Mouse (Mus musculus) hindbrain, postnatal 0 days (tissue): ENCODE data around the gene Kcnd3. TPM values are rescaled to one million over a fixed set of nuclear protein-coding genes. Genes with fewer than 3 reads are reported as not detected.

ENCODE experiments used
- ATAC-seq: fragments of 200-750 bp; cut with Nextera tagmentation; 2 replicates; pipeline ENCODE4 v1.8.0; 2017; ENCODE audit warnings: mild to moderate bottlenecking, moderate TSS enrichment, moderate library complexity
- DNase-seq: peaks from one replicate; pipeline ENCODE4 v3.0.0-alpha.2; 2015; ENCODE audit warnings: low spot score
- H3K27ac ChIP-seq: fragments of 300-500 bp; sonication (generic); 2 replicates; pipeline ENCODE4 v1.5.1; 2014; ENCODE audit warnings: mild to moderate bottlenecking
- H3K27me3 ChIP-seq: fragments of 300-500 bp; sonication (generic); 2 replicates; pipeline ENCODE4 v1.6.1; 2014; ENCODE audit warnings: low read length, mixed read lengths; ENCODE audit not compliant: insufficient read depth
- H3K36me3 ChIP-seq: fragments of 300-500 bp; sonication (generic); 2 replicates; pipeline ENCODE4 v1.6.1; 2014; ENCODE audit warnings: low read length, mixed read lengths; ENCODE audit not compliant: insufficient read depth
- H3K4me1 ChIP-seq: fragments of 300-500 bp; sonication (generic); 2 replicates; pipeline ENCODE4 v1.6.1; 2014; ENCODE audit warnings: antibody characterized with exemption, low read length, mixed read lengths; ENCODE audit not compliant: insufficient read depth
- H3K4me2 ChIP-seq: fragments of 300-500 bp; sonication (generic); 2 replicates; pipeline ENCODE4 v1.6.1; 2014; ENCODE audit warnings: low read depth, mild to moderate bottlenecking, low read length, moderate library complexity, mixed read lengths
- H3K4me3 ChIP-seq: fragments of 300-500 bp; sonication (generic); 2 replicates; pipeline ENCODE4 v1.5.1; 2014; ENCODE audit warnings: low read length
- H3K9ac ChIP-seq: fragments of 300-500 bp; sonication (generic); replicated peaks from 2 replicates; pipeline ENCODE4 v1.6.1; 2014; ENCODE audit warnings: mild to moderate bottlenecking, low read length, moderate library complexity, mixed read lengths
- H3K9me3 ChIP-seq: fragments of 300-500 bp; sonication (generic); 2 replicates; pipeline ENCODE4 v1.6.1; 2016; ENCODE audit warnings: low read length, mixed read lengths
- CTCF ChIP-seq: IDR thresholded peaks from 2 replicates; pipeline ENCODE4 v1.5.1; 2016; ENCODE audit warnings: antibody characterized with exemption, control low read depth, low read depth
- WGBS: fragments of 180-500 bp; shearing (Covaris S2); extraction: QIAGEN DNeasy Blood & Tissue Kit; methylation state at CpG from one replicate; pipeline ENCODE4 v1.1.7; 2014; 5-methylcytosine and 5-hydroxymethylcytosine counted together
- polyA plus RNA-seq: library from polyadenylated mRNA; unstranded; fragments of >200 nt; fragmentation: Nextera tagmentation; extraction: Ambion mirVana; gene quantifications from 2 replicates; pipeline ENCODE4 v1.2.1, GENCODE M21; 2015
- total RNA-seq: library from RNA; depleted of rRNA; stranded (reverse); fragments of >200 nt; gene quantifications from 2 replicates; pipeline ENCODE4 v1.2.3, GENCODE M21; 2014

Gene Kcnd3
- total and polyA plus RNA-seq, 2 experiments from 2014 or later = 8.6 to 71.8 TPM

DNA sequence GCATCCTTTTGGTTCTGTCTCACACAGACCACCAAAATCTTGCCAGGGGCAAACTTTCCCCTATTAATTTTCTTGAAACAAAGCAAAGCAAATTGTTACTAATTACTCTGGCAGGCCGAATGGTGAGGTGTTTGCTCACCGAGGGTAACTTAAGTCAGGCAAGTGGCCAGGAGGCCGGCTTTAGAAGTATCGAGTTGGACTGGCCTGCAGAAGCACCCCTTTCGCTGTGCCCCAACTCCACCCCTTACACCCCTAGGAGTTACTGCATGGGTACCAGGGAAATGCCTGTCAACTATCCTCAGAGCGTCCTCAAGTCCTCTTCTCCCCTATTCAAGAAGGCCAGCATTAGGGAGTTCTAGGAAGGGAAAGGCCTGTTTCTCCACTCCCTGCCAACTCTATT, 251.4 kb downstream of the Kcnd3 start:
- DNase-seq (no peak), ATAC-seq (no peak)
- TF ChIP-seq CTCF = no peak
- H3K36me3 ChIP-seq = no peaks in the 10 kb centered on the region
- H3K4me1 ChIP-seq = no peaks in the 10 kb centered on the region; the same call in 1 of the 2 replicates
- H3K27ac ChIP-seq = 0 out of 2 replicates have a peak overlapping the region, but pooled peaks have one; percentile 78
- no peaks in the 10 kb centered on the region for H3K9me3 ChIP-seq
- H3K4me3 ChIP-seq = no peak overlapping the region
- no peak overlapping the region for H3K9ac ChIP-seq
- H3K4me2 ChIP-seq = peak overlapping the region; percentile 87; the same call in 1 of the 2 replicates
- H3K27me3 ChIP-seq = 0 out of 2 replicates have a peak, but pooled peaks cover 4% of the 10 kb centered on the region
- WGBS = 51% methylated on average over 6 of the region's 6 CpGs

DNA sequence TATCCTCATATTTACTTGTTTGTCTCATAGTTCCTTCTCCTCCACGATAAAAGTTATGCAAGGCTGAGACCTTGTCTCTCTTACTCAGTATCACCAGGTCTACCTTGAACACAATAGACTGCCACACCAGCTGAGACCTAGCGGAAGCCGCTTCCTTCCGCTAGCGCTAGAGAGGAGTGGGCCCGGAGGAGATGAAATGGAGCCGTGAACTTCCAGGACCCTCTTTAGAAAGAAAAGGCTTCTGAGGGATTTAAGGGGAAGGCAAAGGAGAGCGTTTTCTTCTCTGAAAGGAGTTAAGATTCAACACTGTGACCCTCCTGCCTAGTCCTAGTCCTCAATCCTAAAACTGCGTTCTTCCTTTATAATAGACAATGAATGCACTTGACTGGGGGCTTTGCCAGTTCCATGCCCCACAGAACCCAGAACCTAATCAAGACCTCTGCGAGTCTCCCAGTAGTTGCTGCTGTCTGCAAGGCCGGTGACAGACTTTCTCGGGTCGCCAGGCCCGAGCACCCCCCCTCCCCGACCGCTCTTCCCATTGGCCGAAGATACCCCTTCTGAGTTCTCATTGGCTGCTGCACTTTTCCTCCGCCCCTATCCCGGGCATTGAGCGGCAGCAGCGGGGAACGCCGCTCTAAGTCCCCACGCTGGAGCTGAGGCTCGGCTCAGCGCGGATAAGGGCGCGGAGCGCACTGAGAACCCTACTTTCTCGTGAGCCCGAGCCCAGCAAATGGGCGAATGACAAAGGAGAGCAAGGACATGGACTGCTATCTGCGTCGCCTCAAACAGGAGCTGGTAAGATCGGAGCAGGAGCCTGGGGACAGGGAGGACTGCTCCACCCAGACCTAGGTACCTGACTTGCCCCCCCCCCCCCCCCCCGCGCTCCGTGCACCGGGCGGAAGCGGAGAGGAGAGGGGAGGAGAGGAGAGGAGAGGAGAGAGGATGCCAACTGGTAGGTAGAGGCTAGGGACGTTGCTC, 252.2 kb downstream of the Kcnd3 start, which contains the start of gene Inka2:
Inka2 (plus strand) TSS at position 569 of the 978 bp plus-strand sequence.
- no peaks in the 10 kb centered on the region; the same call in 1 of the 2 replicates for H3K4me1 ChIP-seq

DNA sequence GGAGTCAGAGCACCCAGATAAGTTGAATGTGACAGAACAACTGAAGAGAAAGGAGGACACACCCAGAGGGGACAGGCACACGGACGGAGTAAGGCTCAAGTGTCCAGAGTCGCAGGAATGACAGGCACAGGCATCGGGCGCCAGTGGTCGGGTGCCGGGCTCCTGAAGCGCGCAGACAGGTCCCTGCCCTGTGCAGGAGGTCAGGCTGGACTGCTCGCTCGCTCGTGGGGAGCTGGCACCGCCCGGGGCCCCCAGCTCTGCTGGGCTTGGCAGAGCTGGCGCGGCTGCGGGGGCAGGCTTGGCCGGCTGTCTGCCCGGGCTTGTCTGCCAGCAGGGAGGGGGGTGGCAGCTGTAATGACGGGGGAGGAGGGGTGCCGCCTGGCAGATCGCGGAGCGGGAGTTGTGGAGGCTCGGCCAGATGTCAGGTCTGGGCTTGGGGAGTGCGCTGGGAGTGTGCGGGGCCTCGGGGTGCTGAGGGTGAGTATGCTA, 253.0 kb downstream of the Kcnd3 start:
- peak overlapping the region; percentile 87 for H3K4me2 ChIP-seq
- DNase-seq (peak; percentile 78), ATAC-seq (peak; percentile 63)
- TF ChIP-seq CTCF = no peak
- H3K36me3 ChIP-seq = no peaks in the 10 kb centered on the region
- 0 out of 2 replicates have a peak, but pooled peaks cover 4% of the 10 kb centered on the region for H3K27me3 ChIP-seq
- under 1% methylated on average over 28 of the region's 28 CpGs for WGBS
- H3K4me1 ChIP-seq = no peaks in the 10 kb centered on the region; the same call in 1 of the 2 replicates
- peak overlapping the region; percentile 78 for H3K27ac ChIP-seq
- H3K9ac ChIP-seq = peak overlapping the region; percentile 56
- no peaks in the 10 kb centered on the region for H3K9me3 ChIP-seq
- peak overlapping the region; percentile 52 for H3K4me3 ChIP-seq

More for the DNA sequence above, 252.2 kb downstream of the Kcnd3 start, which contains the start of gene Inka2:
- no peak for TF ChIP-seq CTCF
- Histone ChIP-seq H3K36me3 (no peaks in the 10 kb centered on the region), H3K9ac (peak within 1 kb of the TSS; percentile 56), H3K4me3 (peak within 1 kb of the TSS; percentile 52), H3K4me2 (peak within 1 kb of the TSS; percentile 87), H3K27me3 (0 out of 2 replicates have a peak, but pooled peaks cover 4% of the 10 kb centered on the region), H3K9me3 (no peaks in the 10 kb centered on the region), H3K27ac (peak within 1 kb of the TSS; percentile 78)
- DNase-seq (peak; percentile 92), ATAC-seq (peak; percentile 93)
- 2% methylated on average over 40 of the region's 43 CpGs for WGBS

DNA sequence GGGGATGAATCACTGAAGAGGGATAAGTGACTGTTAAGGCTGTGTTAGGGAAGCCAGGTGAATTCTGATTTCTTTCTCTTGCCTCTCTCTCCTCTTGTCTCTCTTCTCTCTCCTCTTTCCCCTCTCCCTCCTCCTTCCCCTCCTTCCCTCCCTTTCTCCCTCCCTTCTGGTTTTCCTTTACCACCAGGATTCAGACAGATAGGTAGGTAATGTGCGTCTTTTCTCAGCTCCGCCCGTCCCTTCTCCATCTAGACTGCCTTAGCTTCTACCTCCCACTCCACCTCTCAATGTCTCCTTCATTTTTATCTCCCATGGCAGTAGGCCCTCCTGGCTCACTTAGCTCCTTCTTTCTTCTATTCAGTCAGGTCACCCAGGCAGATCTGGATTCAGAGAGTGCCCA, 253.4 kb downstream of the Kcnd3 start:
- Histone ChIP-seq H3K27ac (peak overlapping the region; percentile 78), H3K9me3 (no peaks in the 10 kb centered on the region), H3K4me1 (no peaks in the 10 kb centered on the region; the same call in 1 of the 2 replicates), H3K4me2 (peak overlapping the region; percentile 87), H3K9ac (peak overlapping the region; percentile 56), H3K27me3 (0 out of 2 replicates have a peak, but pooled peaks cover 4% of the 10 kb centered on the region), H3K36me3 (no peaks in the 10 kb centered on the region), H3K4me3 (peak overlapping the region; percentile 52)
- 7% methylated on average over 3 of the region's 3 CpGs for WGBS
- no peak for TF ChIP-seq CTCF
- DNase-seq (no peak), ATAC-seq (no peak)

DNA sequence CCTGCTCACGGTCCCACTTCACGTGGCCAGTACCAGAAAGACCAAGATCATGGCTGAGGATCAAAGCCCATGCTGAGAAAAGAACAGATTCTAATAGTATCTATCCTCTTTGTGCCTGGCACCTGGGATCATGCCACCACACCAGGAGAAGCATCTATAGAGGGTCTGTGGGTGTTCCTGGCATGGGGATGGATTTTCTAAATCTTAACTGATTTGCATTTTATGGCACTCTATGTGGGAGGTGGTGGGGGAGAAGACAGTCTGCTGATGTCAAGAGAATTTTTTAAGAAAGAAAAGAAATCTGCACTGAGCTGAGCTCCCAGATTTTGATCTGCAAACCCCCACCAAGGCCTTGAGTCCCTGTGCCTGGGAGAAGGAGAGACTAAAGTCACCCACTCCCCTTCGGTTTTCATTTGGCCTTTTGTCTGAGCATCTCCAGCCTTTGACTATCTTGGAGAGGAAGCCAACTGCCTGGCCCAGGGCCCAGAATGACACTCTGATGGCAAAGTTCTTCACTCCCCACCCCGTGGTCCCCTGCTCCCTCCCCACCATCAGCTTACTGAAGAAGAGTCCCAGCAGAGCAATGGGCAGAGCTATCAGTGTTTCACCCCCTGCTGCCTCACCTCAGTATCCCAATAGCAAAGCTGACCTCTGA, 254.4 kb downstream of the Kcnd3 start:
- H3K4me1 ChIP-seq = peaks cover 7% of the 10 kb centered on the region
- peak overlapping the region; percentile 52 for H3K4me3 ChIP-seq
- 0 out of 2 replicates have a peak, but pooled peaks cover 4% of the 10 kb centered on the region for H3K27me3 ChIP-seq
- peak overlapping the region; percentile 56 for H3K9ac ChIP-seq
- no peak for TF ChIP-seq CTCF
- no peak for ATAC-seq
- H3K9me3 ChIP-seq = no peaks in the 10 kb centered on the region
- WGBS = 36% methylated on average over 4 of the region's 4 CpGs
- H3K36me3 ChIP-seq = no peaks in the 10 kb centered on the region
- peak overlapping the region; percentile 78 for H3K27ac ChIP-seq
- H3K4me2 ChIP-seq = peak overlapping the region; percentile 87
- DNase-seq = peak; percentile 77

DNA sequence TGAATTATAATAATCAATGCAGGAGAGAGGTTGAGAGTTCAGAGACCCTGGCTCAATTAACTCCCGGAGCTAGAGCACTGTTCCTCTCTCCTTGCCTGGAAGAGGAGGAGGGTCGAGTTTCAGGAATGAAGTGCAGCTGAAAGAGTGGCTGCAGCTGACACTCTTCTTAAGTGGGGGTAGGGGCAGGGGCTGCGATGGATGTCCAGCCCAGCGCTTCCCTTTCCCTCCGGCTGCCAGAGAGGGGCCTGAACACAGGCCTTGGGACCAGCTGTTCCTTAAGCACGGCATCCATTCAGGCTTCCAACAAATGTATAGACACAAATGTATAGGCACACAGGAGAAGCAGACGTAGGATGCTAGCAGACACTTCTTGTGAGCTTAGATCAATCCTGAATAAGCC, 255.5 kb downstream of the Kcnd3 start:
- 27% methylated on average over 7 of the region's 7 CpGs for WGBS
- no peak overlapping the region for H3K9ac ChIP-seq
- H3K9me3 ChIP-seq = no peaks in the 10 kb centered on the region

More for the DNA sequence above, 255.5 kb downstream of the Kcnd3 start:
- TF ChIP-seq CTCF = no peak
- H3K4me3 ChIP-seq = peak overlapping the region; percentile 13
- DNase-seq (no peak), ATAC-seq (no peak)
- peaks cover 11% of the 10 kb centered on the region for H3K4me1 ChIP-seq
- no peaks in the 10 kb centered on the region for H3K36me3 ChIP-seq
- H3K4me2 ChIP-seq = peak overlapping the region; percentile 87
- H3K27ac ChIP-seq = 0 out of 2 replicates have a peak overlapping the region, but pooled peaks have one; percentile 32
- 0 out of 2 replicates have a peak, but pooled peaks cover 4% of the 10 kb centered on the region for H3K27me3 ChIP-seq
